In the genomic region with DNA sequence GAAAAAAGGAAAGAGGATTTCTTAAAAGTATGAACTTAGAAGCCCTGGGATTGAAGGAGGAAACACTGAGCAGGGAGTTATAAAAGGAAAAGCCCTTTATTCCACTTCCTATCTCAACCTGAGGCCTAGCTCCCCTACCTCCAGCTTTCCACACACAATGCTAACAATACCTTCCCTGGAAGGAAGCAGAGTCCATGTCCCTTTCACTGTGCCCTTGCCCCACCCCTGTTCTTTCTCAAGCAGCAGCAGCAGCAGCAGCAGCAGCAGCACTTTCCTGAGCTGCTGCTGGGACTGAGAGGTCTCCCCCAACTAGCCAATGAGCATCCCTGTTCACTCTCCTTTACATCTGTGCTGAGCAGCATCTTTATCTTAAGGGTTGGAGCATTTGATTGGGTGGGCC, we compare ENCODE assay signal across 18 mouse cellular contexts.
"Had no signal": no experiment of that assay in that cellular context is flagged by ENCODE, and none has a peak within 500 bp of the region (broad histone marks: within the 10 kb centered on the region; RNA-seq: fewer than 3 reads in every experiment).

No protein-coding gene starts in this region.

- H3K9ac ChIP-seq: liver, embryonic 14.5 days; lung, embryonic 15.5 days; midbrain, embryonic 13.5 days; midbrain, embryonic 15.5 days; neural tube, embryonic 12.5 days; stomach, embryonic 15.5 days had no signal

- DNase-seq: lung, adult 2 months; lung, postnatal 14 days; lung, postnatal 36 days; right cerebral cortex, postnatal 14 days; right cerebral cortex, postnatal 4 days; thymus, adult 2 months; thymus, postnatal 25 days; thymus, postnatal 4 days had no signal

- H3K9me3 ChIP-seq: lung, embryonic 15.5 days; midbrain, embryonic 13.5 days; midbrain, embryonic 15.5 days; neural tube, embryonic 12.5 days; stomach, embryonic 15.5 days had no signal

- H3K36me3 ChIP-seq: lung, embryonic 15.5 days; midbrain, embryonic 13.5 days; midbrain, embryonic 15.5 days; neural tube, embryonic 12.5 days; stomach, embryonic 15.5 days had no signal

- H3K4me2 ChIP-seq: lung, embryonic 15.5 days; midbrain, embryonic 11.5 days; midbrain, embryonic 13.5 days; midbrain, embryonic 15.5 days; neural tube, embryonic 12.5 days; stomach, embryonic 15.5 days had no signal

- H3K4me1 ChIP-seq: lung, embryonic 15.5 days; megakaryocyte, embryonic 14.5 days; midbrain, embryonic 13.5 days; midbrain, embryonic 15.5 days; neural tube, embryonic 12.5 days; stomach, embryonic 15.5 days had no signal

- H3K4me3 ChIP-seq: lung, embryonic 15.5 days; megakaryocyte, embryonic 14.5 days; midbrain, embryonic 13.5 days; midbrain, embryonic 15.5 days; neural tube, embryonic 12.5 days; stomach, embryonic 15.5 days had no signal

- ATAC-seq: lung, postnatal 0 days; midbrain, embryonic 13.5 days; midbrain, embryonic 15.5 days had no signal

- H3K27ac ChIP-seq: liver, embryonic 14.5 days; lung, embryonic 15.5 days; macrophage; midbrain, embryonic 13.5 days; midbrain, embryonic 15.5 days; neural tube, embryonic 12.5 days; stomach, embryonic 15.5 days had no signal

- H3K27me3 ChIP-seq: lung, embryonic 15.5 days; megakaryocyte, embryonic 14.5 days; midbrain, embryonic 13.5 days; midbrain, embryonic 15.5 days; neural tube, embryonic 12.5 days; stomach, embryonic 15.5 days had no signal
